Mouse (Mus musculus): ENCODE results near the gene Auts2. TPM values are rescaled to one million over a fixed set of nuclear protein-coding genes. Genes with fewer than 3 reads are reported as not detected.

Auts2 gene
- polyA plus RNA-seq, 1 experiment from 2014 or later: 4.9 TPM

DNA sequence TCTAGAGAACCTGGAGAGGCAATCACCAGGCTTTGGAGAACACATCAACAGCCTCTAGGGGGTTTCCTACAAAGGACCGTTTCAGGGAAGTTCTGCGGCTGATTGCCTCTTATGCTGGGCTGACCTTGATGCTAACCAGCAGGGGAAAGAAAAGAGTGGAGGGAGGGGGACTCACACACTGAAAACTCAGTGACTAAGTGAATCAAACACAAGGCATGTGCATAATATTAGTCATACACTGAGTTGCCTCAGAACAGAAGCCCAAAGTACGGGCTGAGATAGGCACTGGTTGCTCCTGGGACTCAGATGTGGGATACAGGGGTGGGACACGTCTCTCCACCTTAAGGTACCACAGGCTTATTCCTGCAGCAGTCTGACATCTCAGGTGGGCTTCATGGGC lies 667.2 kb downstream of the Auts2 start:
- H3K9ac ChIP-seq (ENCODE audit: low read depth, low read length): no peak overlapping the region
- H3K9me3 ChIP-seq (ENCODE audit: control insufficient read depth): no peaks in the 10 kb centered on the region
- no peak overlapping the region for H3K4me2 ChIP-seq (replicated peaks; ENCODE audit: low read depth)
- H3K27me3 ChIP-seq (replicated peaks; ENCODE audit: control insufficient read depth, insufficient read depth, low read length): no peaks in the 10 kb centered on the region
- H3K36me3 ChIP-seq (ENCODE audit: control insufficient read depth, insufficient read depth): no peaks in the 10 kb centered on the region
- H3K4me1 ChIP-seq (replicated peaks; ENCODE audit: control insufficient read depth, insufficient read depth, low read length): no peaks in the 10 kb centered on the region
- H3K4me3 ChIP-seq (ENCODE audit: low read depth, low read length): no peak overlapping the region
- no peak overlapping the region for H3K27ac ChIP-seq (ENCODE audit: low read depth, low read length)
- no peak for ATAC-seq
- WGBS: 84% methylated on average over 4 of the region's 4 CpGs
- TF ChIP-seq CTCF (IDR thresholded peaks at IDR 0.05; ENCODE audit: low read depth): no peak

DNA sequence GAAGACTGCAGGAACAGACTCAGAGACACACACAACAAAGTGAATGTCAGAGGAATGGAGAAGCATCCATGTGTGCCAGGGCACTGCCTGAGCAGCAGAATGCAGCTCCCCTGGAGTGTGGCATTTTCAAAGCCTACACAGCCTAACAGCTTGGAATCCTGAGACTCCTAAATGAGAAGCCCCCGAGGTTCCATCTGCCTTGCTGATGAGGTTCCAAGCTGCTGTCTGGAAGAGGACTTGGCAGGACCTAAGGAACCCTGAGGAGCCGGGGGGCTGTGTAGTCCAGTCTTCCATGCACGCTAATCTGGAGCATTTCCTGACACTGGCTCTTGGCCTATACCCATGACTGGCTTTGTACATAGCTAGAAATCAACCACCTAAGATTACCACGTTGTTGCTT lies 670.0 kb downstream of the Auts2 start:
- Histone ChIP-seq H3K4me2 (replicated peaks; ENCODE audit: low read depth) (no peak overlapping the region), H3K4me1 (replicated peaks; ENCODE audit: control insufficient read depth, insufficient read depth, low read length) (no peaks in the 10 kb centered on the region), H3K9me3 (ENCODE audit: control insufficient read depth) (no peaks in the 10 kb centered on the region), H3K27me3 (replicated peaks; ENCODE audit: control insufficient read depth, insufficient read depth, low read length) (no peaks in the 10 kb centered on the region), H3K27ac (ENCODE audit: low read depth, low read length) (no peak overlapping the region), H3K36me3 (ENCODE audit: control insufficient read depth, insufficient read depth) (no peaks in the 10 kb centered on the region), H3K9ac (ENCODE audit: low read depth, low read length) (no peak overlapping the region), H3K4me3 (ENCODE audit: low read depth, low read length) (no peak overlapping the region)
- 88% methylated on average over 4 of the region's 4 CpGs for WGBS
- no peak for ATAC-seq
- no peak for TF ChIP-seq CTCF (IDR thresholded peaks at IDR 0.05; ENCODE audit: low read depth)

DNA sequence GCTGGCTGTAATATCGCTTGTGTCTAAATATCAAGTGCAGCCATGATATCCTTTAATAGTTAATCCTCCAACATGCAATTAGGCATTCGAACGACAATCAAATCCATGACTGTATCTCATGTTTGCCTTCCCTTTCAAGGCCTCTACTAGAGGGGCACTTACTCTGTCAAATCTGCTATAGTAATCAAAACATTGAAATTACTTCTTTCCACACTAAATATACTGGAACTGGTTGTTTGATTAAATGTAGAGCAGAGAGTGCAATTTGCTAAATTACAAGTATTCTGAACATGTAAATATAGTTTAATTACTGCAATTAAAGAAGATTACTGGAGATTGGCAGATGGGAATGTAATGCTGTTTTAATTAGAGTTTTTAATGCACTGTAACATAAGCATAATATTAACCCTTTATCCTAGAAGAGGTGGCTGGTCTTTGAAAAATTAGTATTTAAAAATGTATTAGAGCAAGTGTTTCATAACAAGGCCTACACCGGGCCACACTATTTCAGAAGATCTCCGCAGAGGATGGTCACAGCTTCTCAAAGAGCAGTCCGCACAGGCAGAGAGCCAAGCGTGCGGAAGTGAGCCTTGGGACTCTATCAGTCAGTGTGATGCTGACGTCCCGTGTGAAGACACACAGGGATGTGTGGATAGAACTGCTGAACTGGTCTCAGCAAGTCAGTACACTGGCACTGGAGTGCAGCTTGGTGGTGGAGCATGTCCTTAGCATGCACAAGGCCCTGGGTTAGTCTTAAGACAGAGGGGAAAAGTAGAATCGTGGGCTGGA lies 673.2 kb downstream of the Auts2 start:
- H3K9me3 ChIP-seq (ENCODE audit: control insufficient read depth): no peaks in the 10 kb centered on the region
- H3K9ac ChIP-seq (ENCODE audit: low read depth, low read length): no peak overlapping the region
- ATAC-seq: no peak
- no peaks in the 10 kb centered on the region for H3K27me3 ChIP-seq (replicated peaks; ENCODE audit: control insufficient read depth, insufficient read depth, low read length)
- H3K36me3 ChIP-seq (ENCODE audit: control insufficient read depth, insufficient read depth): no peaks in the 10 kb centered on the region
- H3K27ac ChIP-seq (ENCODE audit: low read depth, low read length): no peak overlapping the region
- TF ChIP-seq CTCF (IDR thresholded peaks at IDR 0.05; ENCODE audit: low read depth): no peak
- 83% methylated on average over 11 of the region's 11 CpGs for WGBS
- H3K4me3 ChIP-seq (ENCODE audit: low read depth, low read length): no peak overlapping the region
- H3K4me1 ChIP-seq (replicated peaks; ENCODE audit: control insufficient read depth, insufficient read depth, low read length): no peaks in the 10 kb centered on the region
- H3K4me2 ChIP-seq (replicated peaks; ENCODE audit: low read depth): no peak overlapping the region

DNA sequence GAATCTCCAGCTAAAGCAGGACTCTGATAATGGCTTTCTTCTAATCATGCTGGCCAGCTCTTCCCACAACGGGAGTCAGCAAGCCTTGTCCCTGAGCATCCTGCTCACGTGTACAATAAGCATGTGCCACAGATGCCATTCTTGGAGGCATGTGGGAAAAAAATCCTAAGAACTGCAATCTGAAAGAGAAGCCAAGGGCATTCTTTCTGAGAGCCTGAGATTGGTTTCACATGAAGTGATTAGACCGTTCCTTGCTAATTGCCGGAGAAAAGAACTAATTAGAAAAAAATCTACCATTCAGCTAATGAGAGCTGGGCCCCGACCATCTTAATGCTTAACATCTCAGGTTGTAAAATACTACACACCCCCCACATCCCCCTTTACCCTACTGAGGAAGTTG lies 677.9 kb downstream of the Auts2 start:
- Histone ChIP-seq H3K9me3 (ENCODE audit: control insufficient read depth) (no peaks in the 10 kb centered on the region), H3K4me3 (ENCODE audit: low read depth, low read length) (no peak overlapping the region)
- 77% methylated on average over 5 of the region's 5 CpGs for WGBS

DNA sequence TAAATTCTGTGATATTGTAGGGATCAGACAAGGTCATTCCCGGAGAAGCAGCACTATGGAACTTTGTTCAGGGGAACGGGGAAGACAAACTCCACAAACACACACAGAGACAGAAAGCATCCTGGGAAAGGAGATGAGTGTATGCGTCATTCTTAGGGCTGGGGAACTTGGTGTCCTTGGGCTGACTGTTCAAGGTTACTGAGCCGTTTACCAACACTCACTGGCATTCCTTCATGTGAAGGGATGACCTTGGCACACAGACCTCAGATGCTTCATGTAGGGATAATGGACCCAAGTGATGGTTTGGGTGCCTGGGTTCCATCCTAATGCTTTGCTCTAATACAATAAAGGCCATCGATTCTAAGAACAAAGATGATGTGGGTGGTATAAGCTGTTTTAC lies 685.2 kb downstream of the Auts2 start:
- Histone ChIP-seq H3K4me3 (ENCODE audit: low read depth, low read length) (no peak overlapping the region), H3K27ac (ENCODE audit: low read depth, low read length) (no peak overlapping the region), H3K9ac (ENCODE audit: low read depth, low read length) (no peak overlapping the region), H3K36me3 (ENCODE audit: control insufficient read depth, insufficient read depth) (no peaks in the 10 kb centered on the region), H3K4me2 (replicated peaks; ENCODE audit: low read depth) (no peak overlapping the region), H3K4me1 (replicated peaks; ENCODE audit: control insufficient read depth, insufficient read depth, low read length) (no peaks in the 10 kb centered on the region), H3K27me3 (replicated peaks; ENCODE audit: control insufficient read depth, insufficient read depth, low read length) (no peaks in the 10 kb centered on the region), H3K9me3 (ENCODE audit: control insufficient read depth) (no peaks in the 10 kb centered on the region)
- no peak for TF ChIP-seq CTCF (IDR thresholded peaks at IDR 0.05; ENCODE audit: low read depth)
- 90% methylated on average over 5 of the region's 5 CpGs for WGBS
- no peak for ATAC-seq

More for the DNA sequence above, 677.9 kb downstream of the Auts2 start:
- H3K4me1 ChIP-seq (replicated peaks; ENCODE audit: control insufficient read depth, insufficient read depth, low read length): no peaks in the 10 kb centered on the region
- no peak overlapping the region for H3K27ac ChIP-seq (ENCODE audit: low read depth, low read length)
- TF ChIP-seq CTCF (IDR thresholded peaks at IDR 0.05; ENCODE audit: low read depth): no peak
- H3K4me2 ChIP-seq (replicated peaks; ENCODE audit: low read depth): no peak overlapping the region
- no peaks in the 10 kb centered on the region for H3K36me3 ChIP-seq (ENCODE audit: control insufficient read depth, insufficient read depth)
- no peak for ATAC-seq
- H3K9ac ChIP-seq (ENCODE audit: low read depth, low read length): no peak overlapping the region
- H3K27me3 ChIP-seq (replicated peaks; ENCODE audit: control insufficient read depth, insufficient read depth, low read length): no peaks in the 10 kb centered on the region

DNA sequence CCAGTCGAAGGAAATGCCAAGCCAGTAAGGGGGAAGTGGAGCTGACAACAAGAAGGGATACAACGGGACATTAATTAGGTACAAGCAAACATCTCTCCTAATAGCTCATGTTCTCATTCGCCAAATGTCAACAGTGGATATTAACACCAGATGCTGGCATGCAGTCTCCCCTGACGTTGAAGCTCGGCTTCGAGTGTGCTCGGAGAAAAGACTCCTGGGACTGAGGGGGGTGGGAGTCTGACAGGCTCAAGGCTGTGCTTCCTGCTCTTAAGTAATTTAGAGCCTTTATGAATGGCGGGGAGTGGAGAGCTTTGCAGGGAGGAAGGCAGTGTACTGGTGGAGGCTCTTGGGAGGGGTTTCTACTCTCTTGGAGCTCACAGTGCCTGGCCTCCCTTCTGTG lies 687.8 kb downstream of the Auts2 start:
- WGBS: 25% methylated on average over 8 of the region's 8 CpGs

More for the DNA sequence above, 687.8 kb downstream of the Auts2 start:
- no peak overlapping the region for H3K9ac ChIP-seq (ENCODE audit: low read depth, low read length)
- no peak for TF ChIP-seq CTCF (IDR thresholded peaks at IDR 0.05; ENCODE audit: low read depth)
- H3K4me3 ChIP-seq (ENCODE audit: low read depth, low read length): no peak overlapping the region
- H3K36me3 ChIP-seq (ENCODE audit: control insufficient read depth, insufficient read depth): no peaks in the 10 kb centered on the region
- no peak for ATAC-seq
- no peaks in the 10 kb centered on the region for H3K4me1 ChIP-seq (replicated peaks; ENCODE audit: control insufficient read depth, insufficient read depth, low read length)
- no peak overlapping the region for H3K4me2 ChIP-seq (replicated peaks; ENCODE audit: low read depth)
- H3K27me3 ChIP-seq (replicated peaks; ENCODE audit: control insufficient read depth, insufficient read depth, low read length): no peaks in the 10 kb centered on the region
- no peaks in the 10 kb centered on the region for H3K9me3 ChIP-seq (ENCODE audit: control insufficient read depth)
- H3K27ac ChIP-seq (ENCODE audit: low read depth, low read length): no peak overlapping the region
